Mouse (Mus musculus): ENCODE results near the gene Klk11.

The Klk11 gene

GRCm38 (mm10) chr7:43797333-43797769 is 22.9 kb downstream of the Klk11 start, which contains the start of gene Klk8:
Gene Klk8 (plus strand): TSS chr7:43797577.
- peak; percentile 35 for DNase-seq

DNA sequence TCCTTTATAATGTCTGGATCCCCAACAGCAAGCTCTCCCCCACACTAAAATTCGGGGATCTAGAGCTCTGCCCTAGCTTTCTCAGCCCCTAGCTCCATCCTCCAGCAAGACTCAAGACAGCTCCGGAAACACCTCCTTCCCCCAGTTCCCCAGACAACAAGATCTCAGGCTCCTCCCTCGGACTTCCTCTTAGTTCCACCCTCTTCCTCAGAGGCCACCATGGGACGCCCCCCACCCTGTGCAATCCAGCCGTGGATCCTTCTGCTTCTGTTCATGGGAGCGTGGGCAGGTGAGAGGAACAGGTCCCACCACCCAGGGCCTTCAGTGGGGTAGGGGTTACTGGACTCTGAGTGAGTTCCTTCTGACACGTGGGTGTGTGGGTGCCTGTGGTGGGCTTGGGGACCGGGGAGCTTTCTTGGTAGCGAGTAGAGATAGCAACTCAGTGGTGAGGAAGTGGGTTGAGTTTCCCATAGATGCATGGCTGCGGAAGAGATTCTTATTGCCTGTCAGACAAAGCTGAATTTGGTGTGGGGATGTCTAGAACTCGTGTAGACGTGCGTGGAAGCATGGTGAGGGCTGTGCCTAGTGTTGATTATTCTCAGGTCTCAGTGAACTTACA is 23.5 kb downstream of the Klk11 start:
- DNase-seq, result peak; percentile 17

GRCm38 (mm10) chr7:43799876-43800275 is 25.5 kb downstream of the Klk11 start:
- no peak for DNase-seq

GRCm38 (mm10) chr7:43810994-43811393 is 36.6 kb downstream of the Klk11 start, which contains the start of gene Klk7:
Gene Klk7 (plus strand): TSS chr7:43811294.
- no peak for DNase-seq

GRCm38 (mm10) chr7:43815211-43815610 is 40.8 kb downstream of the Klk11 start:
- DNase-seq, result no peak

DNA sequence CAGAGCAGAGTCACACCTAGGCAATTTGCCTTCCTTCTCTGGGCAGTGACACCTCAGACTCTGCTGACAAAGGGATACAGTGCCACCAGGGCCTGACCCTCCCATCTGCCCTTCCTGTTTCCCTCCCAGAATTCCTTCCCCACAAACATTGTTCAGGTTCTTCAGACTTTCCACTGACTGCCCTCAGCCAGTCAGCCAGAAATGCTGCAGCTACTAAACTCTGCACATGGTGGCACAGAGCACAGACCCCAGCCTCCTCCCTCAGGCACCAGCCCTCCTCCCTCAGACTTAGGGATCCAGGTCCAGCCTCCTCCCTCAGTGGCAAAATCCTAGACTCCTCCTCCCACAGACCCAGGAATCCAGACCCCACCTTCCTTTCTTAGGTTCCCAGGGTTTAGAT is 42.3 kb downstream of the Klk11 start:
- DNase-seq, result no peak

- no peak for DNase-seq
These were observed 47.2 kb downstream of the Klk11 start for GRCm38 (mm10) chr7:43821581-43821980.

GRCm38 (mm10) chr7:43824199-43824598 is 49.8 kb downstream of the Klk11 start, which contains the start of gene Klk6:
Gene Klk6 (plus strand): TSS chr7:43824499.
- no peak for DNase-seq

DNA sequence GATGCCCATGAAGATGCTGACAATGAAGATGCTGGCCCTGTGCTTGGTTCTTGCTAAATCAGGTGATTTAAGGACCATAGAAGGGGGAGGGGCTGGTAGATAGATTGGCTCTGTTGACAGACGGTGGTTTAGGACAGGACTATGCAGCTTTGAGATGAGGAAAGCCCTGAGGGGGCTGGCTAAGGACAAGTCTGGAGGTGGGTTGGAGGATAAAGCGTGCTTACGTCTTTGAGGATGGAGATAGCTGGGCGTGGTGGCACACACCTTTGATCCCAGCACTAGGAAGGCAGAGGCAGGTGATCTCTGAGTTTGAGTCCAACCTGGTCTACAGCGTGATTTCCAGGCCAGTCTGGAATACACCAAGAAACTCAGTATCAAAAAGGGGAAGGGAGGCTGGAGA is 51.7 kb downstream of the Klk11 start:
- no peak for DNase-seq

DNA sequence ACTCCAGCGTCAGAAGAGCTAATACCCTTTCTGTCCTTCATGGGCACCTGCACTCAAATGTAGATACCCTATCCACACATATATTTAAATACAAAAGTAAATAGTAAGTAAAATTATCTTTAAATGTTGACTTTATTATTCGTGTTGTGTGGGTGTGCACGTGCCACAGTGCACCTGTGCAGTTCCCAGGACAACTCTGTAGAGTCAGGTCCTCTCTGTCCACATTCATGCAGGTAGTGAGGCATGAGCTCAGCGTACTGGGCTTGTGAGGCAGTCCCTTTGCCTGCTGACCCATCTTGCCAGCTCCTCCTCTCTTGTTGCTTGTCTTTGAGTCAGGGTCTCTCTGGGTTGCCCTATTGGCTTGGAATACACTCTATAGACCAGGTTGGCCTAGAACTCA is 53.3 kb downstream of the Klk11 start:
- DNase-seq, result no peak

All from lung, postnatal 14 days (tissue).